Mouse (Mus musculus): ENCODE measurements around the gene Fam19a2. TPM values are rescaled to one million over a fixed set of nuclear protein-coding genes. Genes with fewer than 3 reads are reported as not detected.

Gene Fam19a2
- polyA plus RNA-seq (2017; shearing (Covaris generic)): 1 to 10 TPM in 1 of 2 experiments, under 1 TPM in 1; 0.41 to 1.6 TPM

DNA sequence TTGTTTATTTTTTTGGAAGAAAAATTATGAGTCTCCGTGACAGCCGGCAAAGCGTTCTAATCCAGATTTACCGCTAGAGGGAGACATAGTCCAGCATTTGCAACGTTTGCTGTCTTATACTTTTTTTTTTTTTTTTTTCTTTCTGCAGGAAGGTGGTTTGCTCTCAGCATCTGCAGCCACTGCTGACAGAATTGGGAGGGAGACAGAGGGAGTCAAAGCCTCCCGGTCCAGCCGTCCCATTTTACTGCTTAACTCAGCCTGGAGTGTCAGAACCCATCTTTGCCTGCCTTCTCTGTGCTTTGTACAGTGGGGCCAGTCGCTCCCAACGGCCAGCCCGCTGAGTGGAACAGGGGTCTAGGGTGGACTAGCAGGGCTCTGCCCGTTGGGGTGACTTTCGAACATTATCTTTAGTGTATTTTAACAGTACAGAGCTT is at the start of gene Fam19a2:
Gene Fam19a2 (plus strand): TSS at position 121 of the 434 bp plus-strand sequence.

Other genes starting within 250 kb of the Fam19a2 start
- 10 to 100 TPM; 16.0 to 19.5 TPM for gene Mon2, start 187.5 kb upstream of the Fam19a2 start, polyA plus RNA-seq (2017; shearing (Covaris generic))
- 100 to 1,000 TPM in 1 of 2 experiments, 10 to 100 TPM in 1; 99.1 to 103 TPM for gene Usp15, start 67.0 kb upstream of the Fam19a2 start, polyA plus RNA-seq (2017; shearing (Covaris generic))

All from inflammation-experienced regulatory T-cells (primary cell).